13 mouse cellular contexts compared by ENCODE assay signal in genomic region chr19:36782591-36782990, GRCm38 (mm10).
"Had no signal": no experiment of that assay in that cellular context is flagged by ENCODE, and none has a peak within 500 bp of the region (broad histone marks: within the 10 kb centered on the region; RNA-seq: fewer than 3 reads in every experiment).

No protein-coding gene starts in this region.

- H3K9me3 ChIP-seq: kidney, embryonic 15.5 days; limb, embryonic 10.5 days; megakaryocyte, embryonic 14.5 days; midbrain, embryonic 15.5 days had no signal

- H3K4me2 ChIP-seq: kidney, embryonic 15.5 days; lung, embryonic 14.5 days; midbrain, embryonic 11.5 days; midbrain, embryonic 15.5 days had no signal

- H3K27ac ChIP-seq: kidney, embryonic 15.5 days; left cerebral cortex, adult 2 months; limb, embryonic 10.5 days; liver, embryonic 14.5 days; macrophage; midbrain, embryonic 15.5 days had no signal

- H3K36me3 ChIP-seq: kidney, embryonic 15.5 days; limb, embryonic 10.5 days; midbrain, embryonic 15.5 days had no signal

- H3K4me1 ChIP-seq: kidney, embryonic 15.5 days; limb, embryonic 10.5 days; megakaryocyte, embryonic 14.5 days; midbrain, embryonic 15.5 days had no signal

- DNase-seq: kidney, postnatal 14 days; lung, embryonic 14.5 days; thymus, adult 18-20 months; thymus, postnatal 14 days had no signal

- H3K9ac ChIP-seq: kidney, embryonic 15.5 days; liver, embryonic 14.5 days; lung, embryonic 14.5 days; midbrain, embryonic 15.5 days had no signal

- H3K4me3 ChIP-seq: kidney, embryonic 15.5 days; left cerebral cortex, adult 2 months; limb, embryonic 10.5 days; midbrain, embryonic 15.5 days had no signal

- ATAC-seq: intestine, embryonic 16.5 days; midbrain, embryonic 15.5 days had no signal

- H3K27me3 ChIP-seq: kidney, embryonic 15.5 days; midbrain, embryonic 15.5 days had no signal
